Mouse (Mus musculus): ENCODE measurements around the gene Slc24a3.

Gene Slc24a3

GRCm38 (mm10) chr2:145358236-145358942 is 190.8 kb downstream of the Slc24a3 start:
- no peak for DNase-seq (ENCODE audit: low spot score)

GRCm38 (mm10) chr2:145363604-145364003 is 196.1 kb downstream of the Slc24a3 start:
- DNase-seq (ENCODE audit: low spot score), result no peak

GRCm38 (mm10) chr2:145368701-145369100 is 201.1 kb downstream of the Slc24a3 start:
- DNase-seq (ENCODE audit: low spot score), result no peak

- DNase-seq (ENCODE audit: low spot score), result no peak
Measured at GRCm38 (mm10) chr2:145370795-145371194, 203.2 kb downstream of the Slc24a3 start.

- no peak for DNase-seq (ENCODE audit: low spot score)
Measured at GRCm38 (mm10) chr2:145373803-145374202, 206.2 kb downstream of the Slc24a3 start.

GRCm38 (mm10) chr2:145382908-145383770 is 215.6 kb downstream of the Slc24a3 start:
- no peak for DNase-seq (ENCODE audit: low spot score)

GRCm38 (mm10) chr2:145384221-145384620 is 216.7 kb downstream of the Slc24a3 start:
- DNase-seq (ENCODE audit: low spot score), result no peak

GRCm38 (mm10) chr2:145385220-145385619 is 217.7 kb downstream of the Slc24a3 start:
- no peak for DNase-seq (ENCODE audit: low spot score)

GRCm38 (mm10) chr2:145385773-145386172 is 218.2 kb downstream of the Slc24a3 start:
- DNase-seq (ENCODE audit: low spot score), result no peak

- DNase-seq (ENCODE audit: low spot score), result no peak
Measured at GRCm38 (mm10) chr2:145395804-145396203, 228.2 kb downstream of the Slc24a3 start.

- no peak for DNase-seq (ENCODE audit: low spot score)
Measured at GRCm38 (mm10) chr2:145396579-145396978, 229.0 kb downstream of the Slc24a3 start.

GRCm38 (mm10) chr2:145397456-145398206 is 230.1 kb downstream of the Slc24a3 start:
- no peak for DNase-seq (ENCODE audit: low spot score)

- DNase-seq (ENCODE audit: low spot score), result no peak
Measured at GRCm38 (mm10) chr2:145401240-145401805, 233.8 kb downstream of the Slc24a3 start.

GRCm38 (mm10) chr2:145401996-145402395 is 234.4 kb downstream of the Slc24a3 start:
- no peak for DNase-seq (ENCODE audit: low spot score)

GRCm38 (mm10) chr2:145404818-145405531 is 237.4 kb downstream of the Slc24a3 start:
- no peak for DNase-seq (ENCODE audit: low spot score)

GRCm38 (mm10) chr2:145405746-145406145 is 238.2 kb downstream of the Slc24a3 start:
- DNase-seq (ENCODE audit: low spot score), result no peak

GRCm38 (mm10) chr2:145417738-145418137 is 250.2 kb downstream of the Slc24a3 start:
- DNase-seq (ENCODE audit: low spot score), result no peak

GRCm38 (mm10) chr2:145419078-145419477 is 251.5 kb downstream of the Slc24a3 start:
- DNase-seq (ENCODE audit: low spot score), result no peak

- no peak for DNase-seq (ENCODE audit: low spot score)
Measured at GRCm38 (mm10) chr2:145420967-145421888, 253.7 kb downstream of the Slc24a3 start.

- no peak for DNase-seq (ENCODE audit: low spot score)
Measured at GRCm38 (mm10) chr2:145421889-145422212, 254.3 kb downstream of the Slc24a3 start.

Data from ovary, postnatal 10 days (tissue).